Mouse (Mus musculus) liver, embryonic 15.5 days (tissue): ENCODE results near the gene Zfand5. TPM values are rescaled to one million over a fixed set of nuclear protein-coding genes. Genes with fewer than 3 reads are reported as not detected.
A peak's percentile ranks its signal among the peaks of the same experiment; 100 is the strongest.
"Not testable (repeated sequence)": the region's sequence is repeated elsewhere in the genome, so short reads cannot be mapped to it uniquely, and the experiment has no call there.

Experiments used
- ATAC-seq: fragments of 200-750 bp; cut with Nextera tagmentation; 2 replicates; pipeline ENCODE4 v1.8.0; 2017; ENCODE audit warnings: moderate number of reproducible peaks, mild to moderate bottlenecking, moderate library complexity; ENCODE audit not compliant: insufficient read depth
- H3K27ac ChIP-seq: fragments of 300-500 bp; sonication (generic); replicated peaks from 2 replicates; pipeline ENCODE4 v1.5.1; 2015; ENCODE audit warnings: mild to moderate bottlenecking, inconsistent platforms
- H3K27me3 ChIP-seq: fragments of 300-500 bp; sonication (generic); 2 replicates; pipeline ENCODE4 v1.6.1; 2015; ENCODE audit warnings: mild to moderate bottlenecking, inconsistent platforms
- H3K36me3 ChIP-seq: fragments of 300-500 bp; sonication (generic); replicated peaks from 2 replicates; pipeline ENCODE4 v1.6.1; 2015; ENCODE audit warnings: moderate library complexity, mild to moderate bottlenecking, inconsistent platforms
- H3K4me1 ChIP-seq: fragments of 300-500 bp; sonication (generic); replicated peaks from 2 replicates; pipeline ENCODE4 v1.6.1; 2015; ENCODE audit warnings: inconsistent platforms
- H3K4me2 ChIP-seq: fragments of 300-500 bp; sonication (generic); 2 replicates; pipeline ENCODE4 v1.6.1; 2015; ENCODE audit warnings: moderate library complexity, mild to moderate bottlenecking, inconsistent platforms
- H3K4me3 ChIP-seq: fragments of 300-500 bp; sonication (generic); replicated peaks from 2 replicates; pipeline ENCODE4 v1.5.1; 2015; ENCODE audit warnings: mild to moderate bottlenecking, inconsistent platforms
- H3K9ac ChIP-seq: fragments of 300-500 bp; sonication (generic); 2 replicates; pipeline ENCODE4 v1.6.1; 2015; ENCODE audit warnings: moderate library complexity, mild to moderate bottlenecking, inconsistent platforms
- H3K9me3 ChIP-seq: fragments of 300-500 bp; sonication (generic); replicated peaks from 2 replicates; pipeline ENCODE4 v1.6.1; 2016; ENCODE audit warnings: inconsistent platforms
- WGBS: fragments of 180-500 bp; shearing (Covaris S2); methylation state at CpG from one replicate; pipeline ENCODE4 v1.1.7; 2015; ENCODE audit warnings: mixed read lengths; ENCODE audit not compliant: insufficient replicate concordance; 5-methylcytosine and 5-hydroxymethylcytosine counted together
- polyA plus RNA-seq: library from polyadenylated mRNA; unstranded; fragments of >200 nt; fragmentation: Nextera tagmentation; extraction: Ambion mirVana; gene quantifications from 2 replicates; pipeline ENCODE4 v1.2.1, GENCODE M21; 2015

Zfand5 gene
- 33.6 and 36.5 TPM in 2 replicates for polyA plus RNA-seq

DNA sequence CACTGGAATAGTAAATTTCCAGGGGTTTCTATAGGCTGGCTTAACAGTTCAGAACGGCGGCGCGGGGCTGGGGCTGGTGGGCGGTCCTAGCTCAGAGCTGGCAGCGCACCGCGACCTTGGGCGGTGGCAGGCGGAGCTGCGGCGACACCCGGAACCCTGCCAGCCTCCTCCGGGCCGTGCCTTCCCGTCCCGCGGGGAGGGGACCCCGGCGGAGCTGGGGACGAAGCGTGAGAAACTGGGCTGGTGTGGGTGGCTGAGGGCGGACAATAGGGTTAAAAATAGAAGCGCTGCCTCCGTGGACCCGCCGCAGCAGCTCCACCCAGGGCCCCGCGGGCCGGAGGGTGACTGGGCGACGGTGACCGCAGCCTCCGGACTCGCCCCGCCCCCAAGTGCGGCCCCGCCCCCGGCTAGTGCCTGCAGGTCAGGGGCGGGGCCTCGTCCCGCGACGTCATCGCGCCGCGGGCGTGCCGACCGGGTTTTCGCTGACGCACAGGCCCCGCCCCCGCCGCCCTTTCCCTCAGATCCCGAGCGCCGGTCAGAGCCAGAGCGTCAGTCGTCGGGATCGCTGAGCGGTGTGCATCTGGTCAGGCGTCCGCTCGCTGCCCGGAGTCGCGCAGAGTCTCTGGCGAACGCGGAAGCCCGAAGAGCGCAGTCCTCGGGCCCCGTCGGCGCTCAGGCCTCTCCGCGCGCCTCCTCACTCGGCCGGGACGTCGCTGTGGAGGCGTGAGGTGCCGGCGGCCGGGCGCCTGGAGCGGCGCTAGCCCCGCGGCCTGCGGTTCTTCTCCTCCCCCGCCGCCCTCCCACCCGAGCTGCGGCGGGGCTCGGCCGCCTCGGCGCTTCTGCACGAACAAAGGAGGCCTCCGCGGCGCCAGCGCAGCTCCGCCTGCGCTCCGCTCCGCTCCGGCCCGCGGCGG, at the start of gene Zfand5:
Gene Zfand5 (plus strand): TSS at position 538 of the 914 bp plus-strand sequence.
- Histone ChIP-seq H3K4me1 (peaks cover 25% of the 10 kb centered on the region), H3K4me2 (peak within 1 kb of the TSS; percentile 91), H3K27me3 (no peaks in the 10 kb centered on the region), H3K9ac (peak within 1 kb of the TSS; percentile 99), H3K9me3 (no peaks in the 10 kb centered on the region), H3K4me3 (peak within 1 kb of the TSS; percentile 97), H3K36me3 (peaks cover 7% of the 10 kb centered on the region), H3K27ac (peak within 1 kb of the TSS; percentile 100)
- ATAC-seq: peak; percentile 88
- WGBS: under 1% methylated on average over 116 of the region's 118 CpGs

DNA sequence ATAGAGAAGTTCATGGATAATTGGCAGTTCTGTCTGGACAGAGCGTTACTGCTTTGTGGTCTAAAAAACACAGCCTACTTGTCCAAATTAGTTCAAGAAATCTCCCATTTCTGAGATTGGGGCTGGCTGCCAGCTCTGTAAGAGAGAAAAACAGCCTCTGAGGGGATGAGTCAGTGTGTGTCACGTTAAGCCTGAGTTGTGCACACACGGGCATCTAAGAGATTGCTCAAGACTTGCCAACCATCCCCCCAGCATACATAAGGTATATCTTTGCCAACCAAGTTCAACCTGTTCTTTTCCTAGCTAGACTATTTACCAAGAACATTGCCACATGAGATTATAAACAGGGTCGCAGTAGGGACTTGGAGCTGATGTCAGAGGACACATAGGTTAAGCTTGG, 44.9 kb upstream of the Zfand5 start:
- Histone ChIP-seq H3K4me2 (no peak overlapping the region), H3K36me3 (no peaks in the 10 kb centered on the region), H3K4me1 (no peaks in the 10 kb centered on the region), H3K27me3 (no peaks in the 10 kb centered on the region), H3K9ac (no peak overlapping the region), H3K27ac (no peak overlapping the region), H3K4me3 (no peak overlapping the region), H3K9me3 (no peaks in the 10 kb centered on the region)
- 50% methylated on average over 4 of the region's 4 CpGs for WGBS
- ATAC-seq: no peak

GRCm38 (mm10) chr19:21227754-21228153, 44.3 kb upstream of the Zfand5 start:
- ATAC-seq: no peak
- no peak overlapping the region for H3K4me2 ChIP-seq
- no peak overlapping the region for H3K27ac ChIP-seq
- H3K4me3 ChIP-seq: no peak overlapping the region
- H3K9ac ChIP-seq: no peak overlapping the region
- H3K4me1 ChIP-seq: no peaks in the 10 kb centered on the region
- no peaks in the 10 kb centered on the region for H3K36me3 ChIP-seq
- no peaks in the 10 kb centered on the region for H3K9me3 ChIP-seq
- H3K27me3 ChIP-seq: no peaks in the 10 kb centered on the region
- WGBS: 66% methylated on average over 2 of the region's 2 CpGs

DNA sequence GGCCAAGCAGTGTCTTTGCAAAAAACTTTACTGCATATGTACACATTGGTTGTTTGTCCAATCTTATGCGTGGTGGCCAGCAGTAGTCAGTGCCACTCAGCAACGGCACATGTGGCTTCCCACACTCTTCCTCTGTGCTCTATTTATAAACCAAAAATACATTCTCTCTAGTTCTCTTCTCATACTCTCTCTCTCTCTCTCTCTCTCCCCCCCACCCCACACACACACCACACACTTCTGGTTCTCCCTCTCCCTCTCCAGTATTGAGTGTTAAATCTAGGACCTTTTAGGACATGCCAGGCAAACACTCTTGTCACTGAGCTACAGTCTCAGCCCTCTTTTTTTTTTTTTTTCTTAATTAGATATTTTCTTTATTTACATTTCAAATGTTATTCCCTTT, 23.3 kb upstream of the Zfand5 start:
- not testable (repeated sequence) for H3K4me1 ChIP-seq, H3K27ac ChIP-seq, H3K9me3 ChIP-seq, H3K9ac ChIP-seq, H3K4me2 ChIP-seq, ATAC-seq, H3K36me3 ChIP-seq, H3K27me3 ChIP-seq, H3K4me3 ChIP-seq
- WGBS: 16% methylated on average over 2 of the region's 2 CpGs

DNA sequence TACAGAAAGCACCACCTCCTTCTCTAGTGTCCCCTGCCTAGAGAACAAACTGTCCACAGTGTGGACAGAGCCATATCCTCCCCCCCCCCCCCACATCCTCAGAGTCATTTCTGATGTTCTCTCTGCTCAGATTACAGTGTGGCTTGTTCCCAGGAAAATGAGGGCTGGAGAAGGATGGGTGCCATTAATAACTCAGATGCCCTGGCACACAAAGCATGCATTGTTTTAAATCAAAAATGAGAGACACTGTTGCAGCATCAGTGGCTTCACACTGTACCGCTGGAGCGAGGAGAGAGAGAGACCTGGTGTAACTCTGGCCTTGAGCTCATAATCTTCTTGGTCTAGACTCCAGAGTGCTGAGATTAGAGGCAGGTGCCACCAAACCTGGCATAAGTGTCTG, 18.2 kb upstream of the Zfand5 start:
- WGBS: 80% methylated on average over 2 of the region's 2 CpGs
- no peak for ATAC-seq
- Histone ChIP-seq H3K9me3 (no peaks in the 10 kb centered on the region), H3K36me3 (no peaks in the 10 kb centered on the region), H3K9ac (no peak overlapping the region), H3K27me3 (no peaks in the 10 kb centered on the region), H3K27ac (no peak overlapping the region), H3K4me3 (no peak overlapping the region), H3K4me2 (no peak overlapping the region), H3K4me1 (no peaks in the 10 kb centered on the region)

- ATAC-seq: no peak
- H3K4me2 ChIP-seq: no peak overlapping the region
These were observed 16.2 kb upstream of the Zfand5 start for GRCm38 (mm10) chr19:21255920-21256319.

DNA sequence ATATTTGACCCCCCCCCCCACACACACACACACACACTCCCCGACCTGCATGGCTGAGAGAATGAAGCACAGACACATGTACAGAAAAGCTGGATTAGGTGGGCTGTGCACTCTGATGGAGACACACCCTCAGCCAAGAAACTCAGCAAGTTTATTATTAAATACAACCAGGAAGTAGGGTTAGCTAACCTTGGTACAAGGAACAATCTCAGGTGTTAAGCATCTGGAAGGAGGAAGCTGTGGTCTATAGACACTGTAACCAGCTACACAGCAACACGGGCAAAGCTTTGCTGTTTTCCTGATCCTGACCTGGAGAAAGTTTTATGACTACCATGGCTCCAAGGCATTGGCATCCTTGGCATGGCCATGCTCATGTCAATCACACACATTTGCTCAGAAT, 12.6 kb upstream of the Zfand5 start:
- Histone ChIP-seq H3K4me3 (no peak overlapping the region), H3K9me3 (no peaks in the 10 kb centered on the region), H3K27ac (no peak overlapping the region), H3K4me2 (no peak overlapping the region), H3K27me3 (no peaks in the 10 kb centered on the region), H3K9ac (no peak overlapping the region), H3K36me3 (no peaks in the 10 kb centered on the region), H3K4me1 (no peaks in the 10 kb centered on the region)
- no peak for ATAC-seq
- 33% methylated on average over 2 of the region's 2 CpGs for WGBS

More at GRCm38 (mm10) chr19:21255920-21256319, 16.2 kb upstream of the Zfand5 start:
- H3K4me1 ChIP-seq: no peaks in the 10 kb centered on the region
- H3K9ac ChIP-seq: no peak overlapping the region
- WGBS: 53% methylated on average over 3 of the region's 3 CpGs
- H3K9me3 ChIP-seq: no peaks in the 10 kb centered on the region
- H3K36me3 ChIP-seq: no peaks in the 10 kb centered on the region
- H3K4me3 ChIP-seq: no peak overlapping the region
- H3K27ac ChIP-seq: no peak overlapping the region
- no peaks in the 10 kb centered on the region for H3K27me3 ChIP-seq

GRCm38 (mm10) chr19:21260280-21260679, 11.8 kb upstream of the Zfand5 start:
- Histone ChIP-seq H3K27me3 (no peaks in the 10 kb centered on the region), H3K4me1 (no peaks in the 10 kb centered on the region), H3K9ac (no peak overlapping the region), H3K4me2 (no peak overlapping the region), H3K9me3 (no peaks in the 10 kb centered on the region), H3K4me3 (no peak overlapping the region), H3K36me3 (no peaks in the 10 kb centered on the region), H3K27ac (no peak overlapping the region)
- no peak for ATAC-seq

DNA sequence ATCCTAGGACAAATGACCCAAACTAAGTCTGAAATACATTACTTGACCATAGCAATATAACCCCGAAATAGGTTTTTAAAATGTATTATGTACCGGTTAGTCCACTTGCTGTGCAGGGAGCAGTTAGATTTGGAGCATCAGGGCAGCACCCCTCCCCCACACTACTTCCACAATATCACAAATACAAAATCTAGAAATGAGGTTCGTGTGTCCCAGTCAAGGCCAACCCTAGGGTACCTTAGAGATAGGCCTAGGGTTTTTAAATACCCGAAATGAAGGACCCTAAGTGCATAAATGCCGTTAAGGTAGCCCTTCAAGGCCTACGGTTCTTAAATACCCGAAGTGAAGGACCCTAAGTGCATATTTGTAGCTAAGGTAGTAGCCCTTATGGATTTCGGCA, 892 bp upstream of the Zfand5 start:
- no peaks in the 10 kb centered on the region for H3K9me3 ChIP-seq
- H3K4me2 ChIP-seq: peak overlapping the region; percentile 91
- no peak for ATAC-seq
- peaks cover 25% of the 10 kb centered on the region for H3K4me1 ChIP-seq
- no peaks in the 10 kb centered on the region for H3K27me3 ChIP-seq
- peak overlapping the region; percentile 97 for H3K4me3 ChIP-seq
- no peaks in the 10 kb centered on the region for H3K36me3 ChIP-seq
- peak overlapping the region; percentile 90 for H3K9ac ChIP-seq
- peak overlapping the region; percentile 96 for H3K27ac ChIP-seq
- WGBS: 13% methylated on average over 8 of the region's 8 CpGs

GRCm38 (mm10) chr19:21272655-21273284, 692 bp downstream of the Zfand5 start:
- Histone ChIP-seq H3K9ac (peak overlapping the region; percentile 99), H3K4me1 (peaks cover 25% of the 10 kb centered on the region), H3K27ac (peak overlapping the region; percentile 100), H3K4me2 (peak overlapping the region; percentile 63), H3K4me3 (peak overlapping the region; percentile 97), H3K9me3 (no peaks in the 10 kb centered on the region), H3K27me3 (no peaks in the 10 kb centered on the region), H3K36me3 (peaks cover 14% of the 10 kb centered on the region)
- ATAC-seq: peak; percentile 60
- under 1% methylated on average over 66 of the region's 66 CpGs for WGBS

- Histone ChIP-seq H3K4me3 (peak overlapping the region; percentile 97), H3K4me2 (peak overlapping the region; percentile 68), H3K27me3 (no peaks in the 10 kb centered on the region), H3K9me3 (no peaks in the 10 kb centered on the region), H3K9ac (peak overlapping the region; percentile 56), H3K4me1 (peaks cover 25% of the 10 kb centered on the region), H3K27ac (peak overlapping the region; percentile 78), H3K36me3 (peaks cover 19% of the 10 kb centered on the region)
- WGBS: 2% methylated on average over 4 of the region's 4 CpGs
- ATAC-seq: no peak
These were observed 1.4 kb downstream of the Zfand5 start for GRCm38 (mm10) chr19:21273440-21273839.
